8 mouse cellular contexts compared by ENCODE assay signal in the genomic region with DNA sequence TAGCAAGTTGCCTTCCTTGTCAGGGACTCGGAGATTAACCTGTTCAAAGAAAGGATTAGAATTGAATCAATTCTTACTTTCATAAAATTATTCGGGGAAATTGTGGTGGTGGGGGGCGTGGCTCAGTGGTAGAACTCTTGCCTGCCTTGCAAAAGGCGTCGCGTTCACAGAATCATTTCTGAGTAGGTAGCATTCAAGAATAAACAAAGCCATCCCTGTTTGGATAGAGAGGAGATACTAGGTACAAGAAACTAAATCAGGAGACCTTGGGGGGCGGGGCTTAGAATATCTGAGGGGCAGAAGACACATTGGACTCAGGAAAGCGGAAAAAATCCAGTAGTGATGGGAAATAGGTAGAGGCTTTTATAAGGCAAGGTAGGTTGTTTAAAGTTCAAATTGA. TPM values are rescaled to one million over a fixed set of nuclear protein-coding genes. Genes with fewer than 3 reads are reported as not detected.
DNase-seq lines count a peak whose midpoint lies in the region; ATAC-seq and TF ChIP-seq lines count a peak whose summit lies in the region.

A gene (minus strand): TSS at position 125 of the 400 bp plus-strand sequence.

- peak within 1 kb of the TSS; percentile 77 for H3K4me2 ChIP-seq in intestine, postnatal 0 days (replicated peaks; ENCODE audit: low read depth)

- H3K4me3 ChIP-seq in spleen, adult 2 months (ENCODE audit: extremely low read depth, insufficient read depth, insufficient read length), result peak within 1 kb of the TSS; percentile 86
- H3K4me3 ChIP-seq in intestine, postnatal 0 days (ENCODE audit: low read depth, low read length), result peak within 1 kb of the TSS; percentile 74

- TF ChIP-seq POLR2A in spleen, adult 2 months (IDR thresholded peaks at IDR 0.05; ENCODE audit: low read depth, low read length), result no peak
- TF ChIP-seq POLR2A in brain, embryonic 14.5 days (IDR thresholded peaks at IDR 0.05; ENCODE audit: borderline replicate concordance, extremely low read depth, insufficient read depth, insufficient read length, poor library complexity, severe bottlenecking), result no peak

- peak within 1 kb of the TSS; percentile 62 for H3K9ac ChIP-seq in intestine, postnatal 0 days (ENCODE audit: low read depth, low read length)

- no peak for ATAC-seq in granulocyte monocyte progenitor cell, adult 5-6 weeks (replicated peaks; ENCODE audit: poor library complexity, severe bottlenecking)
- no peak for ATAC-seq in intestine, postnatal 0 days
- ATAC-seq in megakaryocyte-erythroid progenitor cell, adult 5-6 weeks (replicated peaks; ENCODE audit: low FRiP score, low TSS enrichment, poor library complexity, severe bottlenecking), result no peak

- no peaks in the 10 kb centered on the region; the same call in 1 of the 2 replicates for H3K4me1 ChIP-seq in spleen, adult 2 months (ENCODE audit: control insufficient read depth, insufficient read depth, insufficient read length)
- H3K4me1 ChIP-seq in intestine, postnatal 0 days (replicated peaks; ENCODE audit: control insufficient read depth, insufficient read depth, low read length), result no peaks in the 10 kb centered on the region; the same call in 1 of the 2 replicates

- no peak for DNase-seq in spleen, adult 2 months (ENCODE audit: low read depth in 1 of 2, low spot score in 2 of 2)
- no peak for DNase-seq in spleen, postnatal 36 days (ENCODE audit: low spot score in 2 of 2)
- no peak for DNase-seq in brain, embryonic 14.5 days (ENCODE audit: low read depth)
- no peak for DNase-seq in embryo, embryonic 10 days (ENCODE audit: low spot score)
- DNase-seq in kidney, postnatal 14 days, result no peak

- peak within 1 kb of the TSS; percentile 27; the same call in 1 of the 2 replicates for H3K27ac ChIP-seq in spleen, adult 2 months (ENCODE audit: insufficient read depth, low read length)
- H3K27ac ChIP-seq in intestine, postnatal 0 days (ENCODE audit: low read depth, low read length), result peak within 1 kb of the TSS; percentile 68

- 19% methylated on average over 8 of the region's 8 CpGs for WGBS in spleen, adult 2 months
- WGBS in intestine, postnatal 0 days, result 8% methylated on average over 8 of the region's 8 CpGs

- peaks cover 7% of the 10 kb centered on the region for H3K36me3 ChIP-seq in spleen, adult 2 months (ENCODE audit: control insufficient read depth, insufficient read depth, low read length)
- H3K36me3 ChIP-seq in intestine, postnatal 0 days (ENCODE audit: control insufficient read depth, insufficient read depth), result peaks cover 9% of the 10 kb centered on the region; the same call in 1 of the 2 replicates

- TF ChIP-seq CTCF in spleen, adult 2 months (IDR thresholded peaks at IDR 0.05; ENCODE audit: extremely low read depth, insufficient read depth, insufficient read length, insufficient replicate concordance), result no peak
- no peak for TF ChIP-seq CTCF in brain, embryonic 14.5 days (IDR thresholded peaks at IDR 0.05; ENCODE audit: borderline replicate concordance, extremely low read depth, insufficient read depth, insufficient read length)
- no peak for TF ChIP-seq CTCF in intestine, postnatal 0 days (IDR thresholded peaks at IDR 0.05; ENCODE audit: low read depth)

- H3K27me3 ChIP-seq in spleen, adult 2 months (ENCODE audit: control insufficient read depth, insufficient read depth, low read length), result no peaks in the 10 kb centered on the region
- H3K27me3 ChIP-seq in intestine, postnatal 0 days (replicated peaks; ENCODE audit: control insufficient read depth, insufficient read depth, low read length), result no peaks in the 10 kb centered on the region

- H3K9me3 ChIP-seq in intestine, postnatal 0 days (ENCODE audit: control insufficient read depth), result no peaks in the 10 kb centered on the region

RNA-seq across cellular contexts. Expression of the gene that starts here (rescaled TPM):
- 25.3 and 32.3 TPM in 2 replicates for polyA plus RNA-seq in spleen, adult 2 months (2012; rRNA removed)
- 129 and 170 TPM in 2 replicates for polyA plus RNA-seq in brain, embryonic 14.5 days (2012; rRNA removed)
- total RNA-seq in granulocyte monocyte progenitor cell, adult 5-6 weeks (2014; fragmentation: Nextera tagmentation), result 36.2 and 48.2 TPM in 2 replicates
- total RNA-seq in granulocyte monocyte progenitor cell, adult 5-6 weeks (2017), result 52.6 and 55.0 TPM in 2 replicates
- polyA plus RNA-seq in intestine, postnatal 0 days (2015; fragmentation: Nextera tagmentation; extraction: Ambion mirVana), result 81.7 and 85.0 TPM in 2 replicates
- total RNA-seq in megakaryocyte-erythroid progenitor cell, adult 5-6 weeks (2014; fragmentation: Nextera tagmentation), result 31.8 and 37.7 TPM in 2 replicates
- total RNA-seq in megakaryocyte-erythroid progenitor cell, adult 5-6 weeks (2017), result 37.9 and 48.8 TPM in 2 replicates
